Mouse (Mus musculus) small intestine, adult 2 months (tissue): ENCODE data around the gene Rnf215.

Experiments
- CTCF ChIP-seq: fragments of 200-500 bp; IDR thresholded peaks from 2 replicates; pipeline ENCODE4 v1.5.1; 2012; ENCODE audit warnings: low read depth, mild to moderate bottlenecking, control low read depth, inconsistent platforms, low read length, moderate library complexity, mixed read lengths; ENCODE audit not compliant: insufficient replicate concordance, insufficient read length; ENCODE audit errors: extremely low read depth
- POLR2A ChIP-seq: fragments of 200-500 bp; IDR thresholded peaks from 2 replicates; pipeline ENCODE4 v1.6.1; 2012; ENCODE audit warnings: low read depth, mild to moderate bottlenecking, control low read depth, inconsistent platforms, low read length, moderate library complexity

DNA sequence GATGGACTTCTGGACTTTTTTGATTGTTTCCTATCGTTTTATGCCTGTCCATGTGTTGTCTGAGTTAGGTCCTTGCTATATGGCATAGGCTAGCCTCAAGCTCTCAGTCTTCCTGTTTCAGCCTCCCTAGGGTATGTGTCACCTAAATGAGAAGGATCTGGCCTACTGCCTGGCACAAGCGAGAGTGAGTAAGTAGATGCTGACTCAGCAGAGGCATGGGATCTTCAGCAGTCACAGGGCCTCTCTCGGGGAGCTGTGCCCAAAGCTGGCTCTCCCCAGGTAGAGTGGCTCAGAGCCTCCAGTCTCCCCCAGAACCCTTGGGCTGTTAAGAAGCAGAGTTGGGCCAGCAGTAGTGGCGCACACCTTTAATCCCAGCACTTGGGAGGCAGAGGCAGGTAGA, 7.3 kb downstream of the Rnf215 start:
- TF ChIP-seq CTCF: no peak
- no peak for TF ChIP-seq POLR2A
